Mouse (Mus musculus): ENCODE results near the gene Padi4. TPM values are rescaled to one million over a fixed set of nuclear protein-coding genes. Genes with fewer than 3 reads are reported as not detected.

The Padi4 gene
- total RNA-seq, 2 experiments from 2014 or later, result 0.13 to 0.14 TPM

- no peak for DNase-seq
- intact Hi-C loops (cut with DNase I; ENCODE audit: low total_unique reads), result no loop called here
These were observed 63.3 kb downstream of the Padi4 start for GRCm38 (mm10) chr4:140710781-140711180.

GRCm38 (mm10) chr4:140709617-140710016, 64.4 kb downstream of the Padi4 start:
- intact Hi-C loops (cut with DNase I; ENCODE audit: low total_unique reads), result no loop called here
- DNase-seq, result no peak

GRCm38 (mm10) chr4:140709111-140709510, 64.9 kb downstream of the Padi4 start:
- DNase-seq, result no peak
- intact Hi-C loops (cut with DNase I; ENCODE audit: low total_unique reads), result no loop called here

- intact Hi-C loops (cut with DNase I; ENCODE audit: low total_unique reads), result no loop called here
- no peak for DNase-seq
These were observed 65.6 kb downstream of the Padi4 start for GRCm38 (mm10) chr4:140708297-140708927.

GRCm38 (mm10) chr4:140707615-140708014, 66.4 kb downstream of the Padi4 start:
- intact Hi-C loops (cut with DNase I; ENCODE audit: low total_unique reads), result no loop called here
- no peak for DNase-seq

- DNase-seq, result no peak
- intact Hi-C loops (cut with DNase I; ENCODE audit: low total_unique reads), result no loop called here
These were observed 69.9 kb downstream of the Padi4 start for GRCm38 (mm10) chr4:140704166-140704565.

GRCm38 (mm10) chr4:140703636-140704035, 70.4 kb downstream of the Padi4 start:
- intact Hi-C loops (cut with DNase I; ENCODE audit: low total_unique reads), result no loop called here
- no peak for DNase-seq

- intact Hi-C loops (cut with DNase I; ENCODE audit: low total_unique reads), result no loop called here
- peak; percentile 88 for DNase-seq
These were observed 71.3 kb downstream of the Padi4 start for GRCm38 (mm10) chr4:140702611-140703327.

- intact Hi-C loops (cut with DNase I; ENCODE audit: low total_unique reads), result no loop called here
- no peak for DNase-seq
These were observed 72.1 kb downstream of the Padi4 start for GRCm38 (mm10) chr4:140701716-140702561.

GRCm38 (mm10) chr4:140701049-140701715, 72.9 kb downstream of the Padi4 start:
- intact Hi-C loops (cut with DNase I; ENCODE audit: low total_unique reads), result no loop called here

GRCm38 (mm10) chr4:140700269-140701018, 73.6 kb downstream of the Padi4 start, which contains the start of gene Rcc2:
TSS of gene Rcc2 (plus strand) at chr4:140700541.
- intact Hi-C loops (cut with DNase I; ENCODE audit: low total_unique reads), result no loop called here
- DNase-seq, result no peak

More at GRCm38 (mm10) chr4:140701049-140701715, 72.9 kb downstream of the Padi4 start:
- peak; percentile 86 for DNase-seq

GRCm38 (mm10) chr4:140699441-140700127, 74.5 kb downstream of the Padi4 start:
- intact Hi-C loops (cut with DNase I; ENCODE audit: low total_unique reads), result no loop called here

More at GRCm38 (mm10) chr4:140699441-140700127, 74.5 kb downstream of the Padi4 start:
- DNase-seq, result peak; percentile 74

Small RNA genes lying within 50 kb of the gene (microRNA-seq; reads per million reads assigned to microRNA genes)
- gene Gm25951, result 0 reads per million in 2 experiments

Other genes with a start within 250 kb of the Padi4 start
- gene Arhgef10l, start 108.2 kb downstream of the Padi4 start, total RNA-seq (2021), result 10 to 100 TPM; 39.2 to 49.0 TPM
- gene Rcc2, start 73.7 kb downstream of the Padi4 start, total RNA-seq (2021), result 10 to 100 TPM; 14.2 to 19.3 TPM
- gene Padi6, start 31.6 kb downstream of the Padi4 start, total RNA-seq (2021), result not detected
- gene Padi3, start 36.4 kb upstream of the Padi4 start, total RNA-seq (2021), result 1 to 10 TPM; 1.3 to 1.9 TPM
- gene Padi1, start 71.5 kb upstream of the Padi4 start, total RNA-seq (2021), result under 1 TPM; 0.07 to 0.08 TPM
- gene Padi2, start 132.1 kb upstream of the Padi4 start, total RNA-seq (2021), result 100 to 1,000 TPM; 101 to 150 TPM
- gene Sdhb, start 187.0 kb upstream of the Padi4 start, total RNA-seq (2021), result 100 to 1,000 TPM; 480 to 609 TPM
- 10 to 100 TPM; 16.1 to 17.0 TPM for gene Atp13a2, start 212.6 kb upstream of the Padi4 start, total RNA-seq (2021)
- gene Mfap2, start 236.2 kb upstream of the Padi4 start, total RNA-seq (2021), result 10 to 100 TPM; 33.9 to 47.3 TPM